Mouse (Mus musculus) G1E (cell line): ENCODE measurements at regions not wholly inside any gene's neighbourhood (a gene's known extent, or its start where the extent isn't known, plus 50 kb on each side); places are given as distances from the start of the nearest gene placed in this dataset.

Experiments used
- ATAC-seq: 2 replicates; pipeline ENCODE4 v1.8.0; 2016; ENCODE audit warnings: mild to moderate bottlenecking; ENCODE audit not compliant: insufficient number of reproducible peaks, poor library complexity, low FRiP score, severe bottlenecking; ENCODE audit errors: extremely low read depth
- DNase-seq: peaks from one replicate; pipeline ENCODE4 v3.0.0; 2012; ENCODE audit warnings: low spot score
- H3K27me3 ChIP-seq: 2 replicates; pipeline ENCODE4 v1.6.1; 2012; ENCODE audit warnings: mild to moderate bottlenecking, low read length, inconsistent platforms; ENCODE audit not compliant: insufficient read depth
- H3K36me3 ChIP-seq: replicated peaks from 2 replicates; pipeline ENCODE3; 2012; ENCODE audit warnings: mild to moderate bottlenecking, inconsistent platforms
- H3K4me1 ChIP-seq: 2 replicates; pipeline ENCODE4 v1.6.1; 2012; ENCODE audit warnings: low read depth, low read length, inconsistent platforms, mixed read lengths; ENCODE audit not compliant: insufficient read depth
- H3K4me3 ChIP-seq: 2 replicates; pipeline ENCODE4 v1.5.1; 2012; ENCODE audit warnings: low read depth, mild to moderate bottlenecking, inconsistent platforms, low read length, moderate library complexity, mixed read lengths
- H3K9me3 ChIP-seq: replicated peaks from 2 replicates; pipeline ENCODE4 v1.6.1; 2012; ENCODE audit warnings: inconsistent platforms
- CTCF ChIP-seq: IDR thresholded peaks from 2 replicates; pipeline ENCODE4 v1.5.1; 2012; ENCODE audit warnings: low read depth, low read length, inconsistent platforms, mixed read lengths
- GATA1 ChIP-seq: IDR thresholded peaks from 2 replicates; pipeline ENCODE4 v1.6.1; 2012; ENCODE audit warnings: borderline replicate concordance, low read length, inconsistent platforms, mixed read lengths
- GATA2 ChIP-seq: IDR thresholded peaks from 2 replicates; pipeline ENCODE4 v1.6.1; 2012; ENCODE audit warnings: low read depth, low read length, inconsistent platforms, borderline replicate concordance
- POLR2AphosphoS5 ChIP-seq: IDR thresholded peaks from 2 replicates; pipeline ENCODE4 v1.6.1; 2012; ENCODE audit warnings: low read depth, low read length, inconsistent platforms; ENCODE audit not compliant: insufficient replicate concordance
- TAL1 ChIP-seq: conservative IDR thresholded peaks from 2 replicates; pipeline ENCODE4 v1.6.1; 2012; ENCODE audit warnings: low read depth, low read length, inconsistent platforms, mixed read lengths

- TF ChIP-seq POLR2AphosphoS5, result no peak
- no peak for TF ChIP-seq GATA2
- no peak for TF ChIP-seq CTCF
- no peak for TF ChIP-seq TAL1
- no peak for TF ChIP-seq GATA1
- no peaks in the 10 kb centered on the region for H3K4me1 ChIP-seq
- H3K4me3 ChIP-seq, result no peak overlapping the region
- H3K36me3 ChIP-seq, result no peaks in the 10 kb centered on the region
- ATAC-seq (no peak), DNase-seq (no peak)
- no peaks in the 10 kb centered on the region for H3K27me3 ChIP-seq
- peaks cover 30% of the 10 kb centered on the region for H3K9me3 ChIP-seq
Observed at GRCm38 (mm10) chr8:109279129-109279528, 214.7 kb upstream of the Pmfbp1 start.

GRCm38 (mm10) chr8:109280540-109280939 is 213.3 kb upstream of the Pmfbp1 start:
- Histone ChIP-seq H3K36me3 (no peaks in the 10 kb centered on the region), H3K4me1 (no peaks in the 10 kb centered on the region), H3K4me3 (no peak overlapping the region), H3K9me3 (peaks cover 31% of the 10 kb centered on the region), H3K27me3 (no peaks in the 10 kb centered on the region)
- DNase-seq (no peak), ATAC-seq (no peak)
- no peak for TF ChIP-seq GATA2
- TF ChIP-seq TAL1, result no peak
- no peak for TF ChIP-seq CTCF
- no peak for TF ChIP-seq GATA1
- no peak for TF ChIP-seq POLR2AphosphoS5

- no peak overlapping the region for H3K4me3 ChIP-seq
- no peaks in the 10 kb centered on the region for H3K27me3 ChIP-seq
- TF ChIP-seq POLR2AphosphoS5, result no peak
- no peak for TF ChIP-seq GATA2
- no peak for TF ChIP-seq TAL1
- no peak for TF ChIP-seq CTCF
- no peak for TF ChIP-seq GATA1
- DNase-seq (no peak), ATAC-seq (no peak)
- no peaks in the 10 kb centered on the region for H3K4me1 ChIP-seq
- peaks cover 28% of the 10 kb centered on the region for H3K9me3 ChIP-seq
- no peaks in the 10 kb centered on the region for H3K36me3 ChIP-seq
Observed at GRCm38 (mm10) chr8:109281598-109281997, 212.2 kb upstream of the Pmfbp1 start.

- Histone ChIP-seq H3K4me3 (no peak overlapping the region), H3K36me3 (no peaks in the 10 kb centered on the region), H3K27me3 (no peaks in the 10 kb centered on the region), H3K4me1 (no peaks in the 10 kb centered on the region), H3K9me3 (peaks cover 58% of the 10 kb centered on the region)
- DNase-seq, result no peak
- TF ChIP-seq CTCF (no peak), GATA1 (no peak), POLR2AphosphoS5 (no peak), GATA2 (no peak), TAL1 (no peak)
- ATAC-seq, result no peak
Observed at GRCm38 (mm10) chr8:109310670-109311386, 183.0 kb upstream of the Pmfbp1 start.

- TF ChIP-seq CTCF (no peak), TAL1 (no peak), GATA1 (no peak), POLR2AphosphoS5 (no peak), GATA2 (no peak)
- Histone ChIP-seq H3K27me3 (no peaks in the 10 kb centered on the region), H3K36me3 (no peaks in the 10 kb centered on the region), H3K4me1 (no peaks in the 10 kb centered on the region), H3K4me3 (no peak overlapping the region), H3K9me3 (peaks cover 55% of the 10 kb centered on the region)
- DNase-seq (no peak), ATAC-seq (no peak)
Observed at GRCm38 (mm10) chr8:109311484-109312210, 182.2 kb upstream of the Pmfbp1 start.

GRCm38 (mm10) chr8:109312731-109313130 is 181.1 kb upstream of the Pmfbp1 start:
- no peaks in the 10 kb centered on the region for H3K4me1 ChIP-seq
- H3K4me3 ChIP-seq, result no peak overlapping the region
- DNase-seq (no peak), ATAC-seq (no peak)
- H3K36me3 ChIP-seq, result no peaks in the 10 kb centered on the region
- no peaks in the 10 kb centered on the region for H3K27me3 ChIP-seq
- H3K9me3 ChIP-seq, result peaks cover 54% of the 10 kb centered on the region
- TF ChIP-seq GATA1, result no peak
